Mouse (Mus musculus) stomach, embryonic 14.5 days (tissue): ENCODE results near the gene Dnaic2. TPM values are rescaled to one million over a fixed set of nuclear protein-coding genes. Genes with fewer than 3 reads are reported as not detected.

Experiments
- ATAC-seq: fragments of 200-750 bp; cut with Nextera tagmentation; 2 replicates; pipeline ENCODE4 v1.8.0; 2017; ENCODE audit warnings: low read depth, moderate TSS enrichment; ENCODE audit not compliant: insufficient number of reproducible peaks, insufficient read depth, low FRiP score
- H3K27ac ChIP-seq: fragments of 300-500 bp; sonication (generic); 2 replicates; pipeline ENCODE4 v1.5.1; 2014; ENCODE audit warnings: mild to moderate bottlenecking, low read length, moderate library complexity, mixed read lengths
- H3K27me3 ChIP-seq: fragments of 300-500 bp; sonication (generic); 2 replicates; pipeline ENCODE4 v1.6.1; 2014; ENCODE audit warnings: low read length, control low read depth, mixed read lengths; ENCODE audit not compliant: control insufficient read depth, insufficient read depth
- H3K36me3 ChIP-seq: fragments of 300-500 bp; sonication (generic); 2 replicates; pipeline ENCODE4 v1.6.1; 2014; ENCODE audit warnings: mild to moderate bottlenecking, control low read depth, low read length, moderate library complexity, mixed read lengths; ENCODE audit not compliant: control insufficient read depth, insufficient read depth
- H3K4me1 ChIP-seq: fragments of 300-500 bp; sonication (generic); 2 replicates; pipeline ENCODE4 v1.6.1; 2014; ENCODE audit warnings: low read length, control low read depth, mixed read lengths; ENCODE audit not compliant: control insufficient read depth, insufficient read depth
- H3K4me2 ChIP-seq: fragments of 300-500 bp; sonication (generic); replicated peaks from 2 replicates; pipeline ENCODE4 v1.6.1; 2014; ENCODE audit warnings: low read depth, low read length, control low read depth
- H3K4me3 ChIP-seq: fragments of 300-500 bp; sonication (generic); 2 replicates; pipeline ENCODE4 v1.5.1; 2014; ENCODE audit warnings: low read depth, low read length, control low read depth
- H3K9ac ChIP-seq: fragments of 300-500 bp; sonication (generic); replicated peaks from 2 replicates; pipeline ENCODE4 v1.6.1; 2014; ENCODE audit warnings: low read depth, mild to moderate bottlenecking, control low read depth, low read length, moderate library complexity, mixed read lengths
- H3K9me3 ChIP-seq: fragments of 300-500 bp; sonication (generic); 2 replicates; pipeline ENCODE4 v1.6.1; 2016; ENCODE audit warnings: low read depth, low read length, control low read depth; ENCODE audit not compliant: control insufficient read depth
- WGBS: fragments of 180-500 bp; shearing (Covaris S2); extraction: QIAGEN DNeasy Blood & Tissue Kit; methylation state at CpG from one replicate; pipeline ENCODE4 v1.1.7; 2014; 5-methylcytosine and 5-hydroxymethylcytosine counted together
- polyA plus RNA-seq: library from polyadenylated mRNA; unstranded; fragments of >200 nt; fragmentation: Nextera tagmentation; extraction: Ambion mirVana; gene quantifications from 2 replicates; pipeline ENCODE4 v1.2.1, GENCODE M21; 2014

Dnaic2 gene
- polyA plus RNA-seq, 1 experiment from 2014 or later: 0.38 TPM

GRCm38 (mm10) chr11:114745134-114745533 is 17.9 kb downstream of the Dnaic2 start:
- H3K27me3 ChIP-seq: no peaks in the 10 kb centered on the region
- no peaks in the 10 kb centered on the region for H3K36me3 ChIP-seq
- WGBS: 1% methylated on average over 12 of the region's 12 CpGs
- no peak overlapping the region for H3K4me3 ChIP-seq
- 0 out of 2 replicates have a peak, but pooled peaks have one; percentile 5 for ATAC-seq
- H3K9ac ChIP-seq: no peak overlapping the region
- H3K27ac ChIP-seq: no peak overlapping the region
- H3K4me2 ChIP-seq: no peak overlapping the region; the same call in 1 of the 2 replicates
- H3K9me3 ChIP-seq: no peaks in the 10 kb centered on the region
- H3K4me1 ChIP-seq: 0 out of 2 replicates have a peak, but pooled peaks cover 9% of the 10 kb centered on the region

DNA sequence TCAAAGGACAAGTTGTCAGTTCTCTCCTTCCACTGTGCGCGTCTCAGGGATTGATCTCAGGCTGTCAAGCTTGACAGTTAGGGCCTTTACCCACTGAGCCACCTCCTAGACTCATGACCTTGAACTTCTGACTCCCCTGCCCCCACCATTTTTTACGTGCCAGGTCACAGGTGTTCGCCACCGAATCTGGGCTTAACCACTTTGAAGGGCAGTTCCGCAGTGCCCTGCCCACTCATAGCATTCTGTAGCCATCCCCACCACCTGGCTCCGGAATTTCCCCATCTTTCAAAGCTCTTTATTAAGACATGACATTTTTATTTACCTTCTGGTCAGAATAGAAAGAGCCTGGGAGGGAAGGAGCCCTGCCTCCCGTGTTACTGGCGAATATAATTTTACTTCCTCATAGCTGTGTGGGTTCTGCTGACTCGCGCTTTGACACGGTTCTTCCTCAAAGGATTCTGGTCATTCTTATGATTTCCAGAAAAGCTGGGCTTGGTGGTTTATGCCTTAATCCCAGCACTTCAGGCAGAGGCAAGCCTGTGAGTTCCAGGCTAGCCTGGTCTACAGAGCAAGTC is 20.4 kb downstream of the Dnaic2 start:
- ATAC-seq: no peak
- no peaks in the 10 kb centered on the region for H3K9me3 ChIP-seq
- no peaks in the 10 kb centered on the region for H3K27me3 ChIP-seq
- H3K4me1 ChIP-seq: 0 out of 2 replicates have a peak, but pooled peaks cover 9% of the 10 kb centered on the region
- no peak overlapping the region for H3K27ac ChIP-seq
- H3K9ac ChIP-seq: no peak overlapping the region
- WGBS: 51% methylated on average over 12 of the region's 12 CpGs
- no peaks in the 10 kb centered on the region for H3K36me3 ChIP-seq
- no peak overlapping the region for H3K4me3 ChIP-seq
- no peak overlapping the region for H3K4me2 ChIP-seq

GRCm38 (mm10) chr11:114764820-114765818 is 37.9 kb downstream of the Dnaic2 start, which contains the start of gene Kif19a:
Gene Kif19a (plus strand): TSS chr11:114765388.
- 3% methylated on average over 51 of the region's 51 CpGs for WGBS
- 0 out of 2 replicates have a peak within 1 kb of the TSS, but pooled peaks have one; percentile 21 for H3K9ac ChIP-seq

DNA sequence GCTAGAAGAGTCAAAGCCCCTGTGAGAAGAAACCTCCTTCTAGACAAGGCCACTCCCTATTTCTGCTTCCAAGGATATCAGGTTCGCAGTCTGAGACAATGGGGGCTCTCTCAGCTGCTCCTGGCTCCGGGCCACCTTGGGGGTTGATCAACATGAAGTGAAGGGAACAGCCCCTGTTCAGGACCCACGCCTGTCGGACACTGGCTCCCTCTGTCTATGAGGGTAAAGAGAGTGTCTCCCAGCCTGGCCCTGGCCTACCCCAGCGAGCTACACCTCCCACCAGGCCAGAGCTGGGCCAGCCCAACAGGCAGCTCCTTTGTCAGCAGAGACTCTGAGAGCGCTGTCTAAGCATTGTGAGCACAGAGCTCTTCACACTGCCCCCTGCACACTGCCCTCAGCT is 42.7 kb downstream of the Dnaic2 start:
- Histone ChIP-seq H3K4me1 (peaks cover 6% of the 10 kb centered on the region; the same call in 1 of the 2 replicates), H3K27ac (no peak overlapping the region), H3K27me3 (no peaks in the 10 kb centered on the region), H3K4me3 (no peak overlapping the region), H3K9me3 (no peaks in the 10 kb centered on the region), H3K36me3 (no peaks in the 10 kb centered on the region), H3K4me2 (no peak overlapping the region), H3K9ac (no peak overlapping the region)
- peak; percentile 40; the same call in 1 of the 2 replicates for ATAC-seq
- 48% methylated on average over 6 of the region's 6 CpGs for WGBS

More at GRCm38 (mm10) chr11:114764820-114765818, 37.9 kb downstream of the Dnaic2 start, which contains the start of gene Kif19a:
- Histone ChIP-seq H3K27me3 (no peaks in the 10 kb centered on the region), H3K36me3 (no peaks in the 10 kb centered on the region), H3K4me3 (peak within 1 kb of the TSS; percentile 33), H3K4me1 (peaks cover 6% of the 10 kb centered on the region; the same call in 1 of the 2 replicates), H3K27ac (no peak within 1 kb of the TSS), H3K9me3 (no peaks in the 10 kb centered on the region), H3K4me2 (peak within 1 kb of the TSS; percentile 59)
- peak; percentile 87; the same call in 1 of the 2 replicates for ATAC-seq

DNA sequence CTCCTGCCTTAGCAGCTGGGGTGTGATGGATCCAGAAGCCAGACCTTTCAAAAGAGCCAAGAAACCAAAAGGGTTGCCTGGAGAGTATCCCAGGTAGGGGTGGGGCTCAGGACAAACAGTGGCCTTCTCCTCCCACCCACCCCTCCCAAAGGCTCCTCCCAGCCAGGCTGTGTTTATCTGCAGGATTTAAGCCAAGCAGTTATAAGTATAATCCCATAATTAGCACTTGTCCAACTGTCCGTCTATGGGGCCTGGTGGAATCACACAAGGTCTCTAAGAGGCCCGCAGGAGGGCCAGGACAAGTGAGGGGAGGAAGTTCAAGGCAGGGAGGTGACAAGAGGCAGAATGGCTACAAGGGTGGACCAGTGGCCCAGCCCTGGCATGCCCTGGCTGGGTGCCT is 44.7 kb downstream of the Dnaic2 start:
- Histone ChIP-seq H3K27me3 (no peaks in the 10 kb centered on the region), H3K4me3 (no peak overlapping the region), H3K4me2 (no peak overlapping the region), H3K36me3 (no peaks in the 10 kb centered on the region), H3K27ac (no peak overlapping the region), H3K9me3 (no peaks in the 10 kb centered on the region), H3K4me1 (no peaks in the 10 kb centered on the region), H3K9ac (no peak overlapping the region)
- ATAC-seq: no peak
- 52% methylated on average over 2 of the region's 2 CpGs for WGBS

DNA sequence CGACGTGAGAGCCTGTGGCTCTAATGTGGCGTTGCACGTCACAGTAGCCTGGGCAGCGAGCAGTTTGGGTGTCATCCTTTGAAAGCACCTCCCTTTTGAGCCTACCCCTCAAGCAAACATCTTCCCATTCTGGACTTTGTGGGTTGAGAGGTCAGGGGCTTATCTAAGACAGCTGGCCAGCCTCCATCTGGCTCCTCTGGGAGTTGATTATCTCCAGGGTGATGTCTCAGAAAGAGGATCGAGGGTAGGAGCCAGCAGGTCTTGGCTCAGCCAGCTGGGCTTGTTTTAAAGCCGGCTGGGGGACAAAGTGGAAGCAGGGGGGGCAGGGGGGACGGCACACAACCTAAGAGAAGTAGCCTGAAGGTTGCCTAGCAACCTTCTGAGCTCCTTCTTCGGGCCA is 52.9 kb downstream of the Dnaic2 start:
- 37% methylated on average over 9 of the region's 9 CpGs for WGBS
- Histone ChIP-seq H3K4me1 (0 out of 2 replicates have a peak, but pooled peaks cover 4% of the 10 kb centered on the region), H3K4me3 (no peak overlapping the region), H3K27me3 (no peaks in the 10 kb centered on the region), H3K36me3 (no peaks in the 10 kb centered on the region), H3K9me3 (no peaks in the 10 kb centered on the region), H3K27ac (no peak overlapping the region), H3K4me2 (no peak overlapping the region), H3K9ac (no peak overlapping the region)
- ATAC-seq: no peak

DNA sequence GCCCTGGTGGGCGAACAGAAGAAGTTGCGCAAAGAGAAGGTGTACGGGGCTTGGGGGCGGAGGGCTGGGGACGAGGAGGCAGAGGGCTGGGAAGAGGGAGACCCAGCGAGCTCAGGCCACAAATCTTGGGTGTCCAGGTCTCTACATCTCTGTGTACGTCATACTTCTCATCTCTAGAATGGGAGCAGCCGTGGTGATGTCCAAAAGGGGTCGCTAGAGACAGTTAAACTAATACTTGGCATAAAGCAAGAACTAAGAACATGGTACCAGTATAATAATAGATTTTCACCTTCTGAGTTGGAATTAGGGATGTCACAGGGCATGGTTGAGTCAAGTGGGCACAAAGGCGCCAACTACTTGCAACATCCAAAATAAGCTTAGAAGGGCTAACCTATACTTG is 58.7 kb downstream of the Dnaic2 start:
- 55% methylated on average over 10 of the region's 10 CpGs for WGBS
- Histone ChIP-seq H3K9ac (no peak overlapping the region), H3K27me3 (peaks cover 46% of the 10 kb centered on the region), H3K27ac (no peak overlapping the region), H3K4me3 (0 out of 2 replicates have a peak overlapping the region, but pooled peaks have one; percentile 15), H3K4me2 (peak overlapping the region; percentile 47), H3K9me3 (no peaks in the 10 kb centered on the region), H3K4me1 (peaks cover 8% of the 10 kb centered on the region; the same call in 1 of the 2 replicates), H3K36me3 (no peaks in the 10 kb centered on the region)
- no peak for ATAC-seq

DNA sequence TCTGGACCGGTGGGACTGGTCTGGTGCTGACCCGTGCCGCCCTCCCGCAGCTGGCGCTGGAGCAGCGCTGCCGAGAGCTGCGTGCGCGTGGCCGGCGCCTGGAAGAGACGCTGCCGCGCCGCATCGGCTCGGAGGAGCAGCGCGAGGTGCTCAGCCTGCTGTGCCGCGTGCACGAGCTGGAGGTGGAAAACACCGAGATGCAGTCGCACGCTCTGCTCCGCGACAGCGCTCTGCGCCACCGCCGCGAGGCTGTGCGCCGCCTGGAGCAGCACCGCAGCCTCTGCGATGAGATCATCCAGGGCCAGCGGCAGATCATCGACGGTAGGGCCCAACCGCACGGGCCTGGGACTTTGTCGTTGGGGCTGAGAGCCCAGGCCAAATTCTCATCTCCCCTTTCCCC is 59.1 kb downstream of the Dnaic2 start:
- ATAC-seq: peak; percentile 19; the same call in 1 of the 2 replicates
- H3K9ac ChIP-seq: no peak overlapping the region
- no peaks in the 10 kb centered on the region for H3K36me3 ChIP-seq
- 1% methylated on average over 43 of the region's 43 CpGs for WGBS
- peaks cover 8% of the 10 kb centered on the region; the same call in 1 of the 2 replicates for H3K4me1 ChIP-seq
- H3K4me2 ChIP-seq: peak overlapping the region; percentile 47
- peak overlapping the region; percentile 15; the same call in 1 of the 2 replicates for H3K4me3 ChIP-seq
- H3K27ac ChIP-seq: no peak overlapping the region
- peaks cover 50% of the 10 kb centered on the region for H3K27me3 ChIP-seq
- no peaks in the 10 kb centered on the region for H3K9me3 ChIP-seq
